Mouse (Mus musculus) testis, adult 2 months (tissue): Measurements from ENCODE around the gene Pou3f4.

Experiments
- CTCF ChIP-seq: fragments of 200-500 bp; IDR thresholded peaks from 2 replicates; pipeline ENCODE4 v1.5.1; 2012; ENCODE audit warnings: low read depth, mild to moderate bottlenecking, inconsistent platforms, low read length, moderate library complexity; ENCODE audit not compliant: control insufficient read depth, insufficient read depth, insufficient replicate concordance
- POLR2A ChIP-seq: fragments of 200-500 bp; IDR thresholded peaks from 2 replicates; pipeline ENCODE4 v1.6.1; 2012; ENCODE audit warnings: low read depth, mild to moderate bottlenecking, inconsistent platforms, low read length, moderate library complexity; ENCODE audit not compliant: control insufficient read depth

DNA sequence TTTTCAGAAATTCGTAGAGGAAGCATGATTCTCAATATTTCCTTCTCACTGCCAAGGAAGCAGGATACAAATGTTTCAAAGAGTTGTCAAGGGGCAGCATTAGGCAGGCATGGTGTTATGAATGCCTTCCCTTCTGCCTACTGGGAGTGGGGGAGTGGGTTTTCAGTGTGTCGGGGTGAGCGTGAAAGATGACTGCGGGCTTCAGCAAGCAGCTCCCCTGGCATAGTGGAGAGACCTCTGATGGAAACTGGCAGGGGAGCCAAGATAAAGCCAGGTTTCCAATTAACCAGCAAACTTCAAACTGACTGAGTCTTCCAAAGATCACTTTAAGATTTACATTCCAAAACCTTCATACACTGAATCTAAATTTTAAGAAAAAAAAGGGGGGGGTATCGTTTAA lies 679 bp upstream of the Pou3f4 start:
- no peak for TF ChIP-seq CTCF
- no peak for TF ChIP-seq POLR2A
